Mouse (Mus musculus) fibroblast of lung, adult 2 months (primary cell): ENCODE results near the gene Rnf141.

Experiments
- DNase-seq: peaks from one replicate; pipeline ENCODE4 v3.0.0-alpha.2; 2011; ENCODE audit warnings: low read depth

The Rnf141 gene

GRCm38 (mm10) chr7:110833024-110833423, 11.2 kb downstream of the Rnf141 start:
- no peak for DNase-seq

- DNase-seq = peak; percentile 62
These were observed 20.0 kb downstream of the Rnf141 start for GRCm38 (mm10) chr7:110823995-110824953.

- no peak for DNase-seq
These were observed 20.7 kb downstream of the Rnf141 start for GRCm38 (mm10) chr7:110823593-110823992.

GRCm38 (mm10) chr7:110823076-110823475, 21.2 kb downstream of the Rnf141 start:
- no peak for DNase-seq

- DNase-seq = no peak
These were observed 22.2 kb downstream of the Rnf141 start for GRCm38 (mm10) chr7:110822055-110822454.

- peak; percentile 20 for DNase-seq
These were observed 22.6 kb downstream of the Rnf141 start for GRCm38 (mm10) chr7:110821653-110822052.

GRCm38 (mm10) chr7:110821068-110821467, 23.2 kb downstream of the Rnf141 start:
- no peak for DNase-seq

- no peak for DNase-seq
These were observed 25.4 kb downstream of the Rnf141 start for GRCm38 (mm10) chr7:110818787-110819350.

GRCm38 (mm10) chr7:110818206-110818605, 26.1 kb downstream of the Rnf141 start:
- DNase-seq = no peak

GRCm38 (mm10) chr7:110816037-110816436, 28.2 kb downstream of the Rnf141 start:
- peak; percentile 35 for DNase-seq

- DNase-seq = no peak
These were observed 30.3 kb downstream of the Rnf141 start for GRCm38 (mm10) chr7:110813983-110814382.

GRCm38 (mm10) chr7:110811529-110811928, 32.7 kb downstream of the Rnf141 start:
- no peak for DNase-seq

- no peak for DNase-seq
These were observed 33.3 kb downstream of the Rnf141 start for GRCm38 (mm10) chr7:110810995-110811394.

- DNase-seq = no peak
These were observed 34.4 kb downstream of the Rnf141 start for GRCm38 (mm10) chr7:110809585-110810557.

GRCm38 (mm10) chr7:110808962-110809361, 35.3 kb downstream of the Rnf141 start:
- no peak for DNase-seq

GRCm38 (mm10) chr7:110807460-110808030, 36.7 kb downstream of the Rnf141 start:
- DNase-seq = no peak

- no peak for DNase-seq
These were observed 40.0 kb downstream of the Rnf141 start for GRCm38 (mm10) chr7:110804266-110804665.

- no peak for DNase-seq
These were observed 41.1 kb downstream of the Rnf141 start for GRCm38 (mm10) chr7:110803131-110803530.

GRCm38 (mm10) chr7:110801028-110801427, 43.2 kb downstream of the Rnf141 start:
- no peak for DNase-seq

GRCm38 (mm10) chr7:110797722-110798409, 46.4 kb downstream of the Rnf141 start:
- DNase-seq = no peak
